Mouse (Mus musculus): ENCODE data around the gene Atxn1. TPM values are rescaled to one million over a fixed set of nuclear protein-coding genes. Genes with fewer than 3 reads are reported as not detected.
A peak's percentile ranks its signal among the peaks of the same experiment; 100 is the strongest.

Atxn1 gene
- polyA plus RNA-seq, 1 experiment from 2014 or later = 7.7 TPM

DNA sequence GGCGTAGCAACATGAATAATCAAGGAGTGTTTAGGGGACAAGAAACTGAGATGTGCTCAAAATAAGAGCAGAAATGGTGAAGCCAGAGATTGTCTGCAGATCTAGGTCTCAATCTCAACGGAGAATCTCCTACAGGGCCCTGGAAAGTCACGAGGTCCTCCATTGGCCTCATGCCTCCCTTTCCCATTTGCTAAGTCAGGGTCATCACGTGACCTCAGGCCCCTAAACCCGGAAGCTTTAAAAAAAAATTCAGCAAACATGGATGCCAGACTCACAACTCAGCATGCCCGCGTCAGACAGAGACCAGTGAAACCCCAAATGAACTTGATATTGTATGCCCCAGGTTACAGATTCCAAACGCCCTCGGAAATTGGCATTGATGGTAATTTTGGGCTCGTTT, 302.0 kb downstream of the Atxn1 start:
- peaks cover 16% of the 10 kb centered on the region; the same call in 1 of the 2 replicates for H3K4me1 ChIP-seq (replicated peaks)
- H3K27ac ChIP-seq (ENCODE audit: poor library complexity, severe bottlenecking) = no peak overlapping the region
- H3K4me2 ChIP-seq = no peak overlapping the region
- ATAC-seq (ENCODE audit: insufficient number of reproducible peaks, low FRiP score) = no peak
- no peaks in the 10 kb centered on the region for H3K27me3 ChIP-seq (replicated peaks)
- H3K9ac ChIP-seq = no peak overlapping the region
- 0 out of 2 replicates have a peak, but pooled peaks cover 3% of the 10 kb centered on the region for H3K9me3 ChIP-seq (replicated peaks)
- no peaks in the 10 kb centered on the region for H3K36me3 ChIP-seq
- no peak overlapping the region for H3K4me3 ChIP-seq
- 87% methylated on average over 10 of the region's 10 CpGs for WGBS

- H3K9me3 ChIP-seq (replicated peaks) = 0 out of 2 replicates have a peak, but pooled peaks cover 3% of the 10 kb centered on the region
- H3K4me2 ChIP-seq = no peak overlapping the region
- no peak overlapping the region for H3K4me3 ChIP-seq
- H3K27ac ChIP-seq (ENCODE audit: poor library complexity, severe bottlenecking) = no peak overlapping the region
- H3K4me1 ChIP-seq (replicated peaks) = peaks cover 16% of the 10 kb centered on the region; the same call in 1 of the 2 replicates
- WGBS = 73% methylated on average over 3 of the region's 3 CpGs
- H3K9ac ChIP-seq = no peak overlapping the region
- H3K27me3 ChIP-seq (replicated peaks) = no peaks in the 10 kb centered on the region
- no peaks in the 10 kb centered on the region for H3K36me3 ChIP-seq
- no peak for ATAC-seq (ENCODE audit: insufficient number of reproducible peaks, low FRiP score)
Observed at GRCm38 (mm10) chr13:45662216-45662615, 302.6 kb downstream of the Atxn1 start.

- Histone ChIP-seq H3K27me3 (replicated peaks) (no peaks in the 10 kb centered on the region), H3K9me3 (replicated peaks) (0 out of 2 replicates have a peak, but pooled peaks cover 3% of the 10 kb centered on the region), H3K4me2 (no peak overlapping the region), H3K27ac (ENCODE audit: poor library complexity, severe bottlenecking) (no peak overlapping the region), H3K9ac (no peak overlapping the region), H3K4me1 (replicated peaks) (peaks cover 16% of the 10 kb centered on the region; the same call in 1 of the 2 replicates), H3K4me3 (no peak overlapping the region), H3K36me3 (no peaks in the 10 kb centered on the region)
- 84% methylated on average over 12 of the region's 12 CpGs for WGBS
- ATAC-seq (ENCODE audit: insufficient number of reproducible peaks, low FRiP score) = no peak
Observed at GRCm38 (mm10) chr13:45661283-45662185, 303.3 kb downstream of the Atxn1 start.

GRCm38 (mm10) chr13:45659813-45660212, 305.0 kb downstream of the Atxn1 start:
- Histone ChIP-seq H3K4me2 (no peak overlapping the region), H3K36me3 (no peaks in the 10 kb centered on the region), H3K27ac (ENCODE audit: poor library complexity, severe bottlenecking) (no peak overlapping the region), H3K9ac (no peak overlapping the region), H3K27me3 (replicated peaks) (no peaks in the 10 kb centered on the region), H3K9me3 (replicated peaks) (0 out of 2 replicates have a peak, but pooled peaks cover 3% of the 10 kb centered on the region), H3K4me3 (no peak overlapping the region), H3K4me1 (replicated peaks) (peaks cover 16% of the 10 kb centered on the region; the same call in 1 of the 2 replicates)
- whole genome bisulfite sequencing = 69% methylated on average over 4 of the region's 4 CpGs
- no peak for ATAC-seq (ENCODE audit: insufficient number of reproducible peaks, low FRiP score)

DNA sequence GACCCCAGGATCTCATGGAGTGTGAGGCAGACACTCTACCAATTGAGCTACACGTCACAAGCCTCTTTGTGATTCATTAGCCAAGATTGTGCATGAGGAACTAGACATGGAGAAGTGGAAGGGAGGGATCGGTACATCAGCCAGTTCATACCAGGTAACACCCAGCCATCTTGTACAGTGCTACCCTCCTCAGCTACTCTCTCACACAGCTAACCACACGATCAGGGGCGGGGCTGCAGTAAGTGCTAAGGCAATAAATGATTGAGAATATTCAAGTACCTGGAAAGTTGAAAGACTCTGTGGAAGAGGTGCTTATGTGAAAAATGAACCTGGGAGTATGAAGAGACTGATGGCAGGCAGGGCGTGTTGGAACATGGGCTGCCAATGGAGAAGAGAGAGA, 306.5 kb downstream of the Atxn1 start:
- Histone ChIP-seq H3K4me3 (no peak overlapping the region), H3K9ac (no peak overlapping the region), H3K27me3 (replicated peaks) (no peaks in the 10 kb centered on the region), H3K27ac (ENCODE audit: poor library complexity, severe bottlenecking) (no peak overlapping the region), H3K4me2 (no peak overlapping the region), H3K4me1 (replicated peaks) (peaks cover 16% of the 10 kb centered on the region; the same call in 1 of the 2 replicates), H3K9me3 (replicated peaks) (0 out of 2 replicates have a peak, but pooled peaks cover 2% of the 10 kb centered on the region), H3K36me3 (peaks cover 2% of the 10 kb centered on the region; the same call in 1 of the 2 replicates)
- ATAC-seq (ENCODE audit: insufficient number of reproducible peaks, low FRiP score) = no peak
- WGBS = 92% methylated on average over 5 of the region's 5 CpGs

GRCm38 (mm10) chr13:45657176-45657575, 307.6 kb downstream of the Atxn1 start:
- no peak for ATAC-seq (ENCODE audit: insufficient number of reproducible peaks, low FRiP score)
- no peak overlapping the region for H3K27ac ChIP-seq (ENCODE audit: poor library complexity, severe bottlenecking)
- 86% methylated on average over 1 of the region's 1 CpGs for WGBS
- no peak overlapping the region for H3K4me2 ChIP-seq
- H3K9ac ChIP-seq = no peak overlapping the region
- H3K4me1 ChIP-seq (replicated peaks) = 0 out of 2 replicates have a peak, but pooled peaks cover 7% of the 10 kb centered on the region
- H3K9me3 ChIP-seq (replicated peaks) = 0 out of 2 replicates have a peak, but pooled peaks cover 7% of the 10 kb centered on the region
- H3K36me3 ChIP-seq = peaks cover 6% of the 10 kb centered on the region; the same call in 1 of the 2 replicates
- no peak overlapping the region for H3K4me3 ChIP-seq
- no peaks in the 10 kb centered on the region for H3K27me3 ChIP-seq (replicated peaks)

GRCm38 (mm10) chr13:45651652-45652241, 313.1 kb downstream of the Atxn1 start:
- Histone ChIP-seq H3K27me3 (replicated peaks) (no peaks in the 10 kb centered on the region), H3K4me2 (no peak overlapping the region), H3K36me3 (peaks cover 9% of the 10 kb centered on the region; the same call in 1 of the 2 replicates), H3K9ac (no peak overlapping the region), H3K9me3 (replicated peaks) (0 out of 2 replicates have a peak, but pooled peaks cover 7% of the 10 kb centered on the region), H3K4me1 (replicated peaks) (peaks cover 9% of the 10 kb centered on the region; the same call in 1 of the 2 replicates), H3K27ac (ENCODE audit: poor library complexity, severe bottlenecking) (no peak overlapping the region), H3K4me3 (no peak overlapping the region)
- ATAC-seq (ENCODE audit: insufficient number of reproducible peaks, low FRiP score) = no peak
- WGBS = 58% methylated on average over 10 of the region's 10 CpGs

DNA sequence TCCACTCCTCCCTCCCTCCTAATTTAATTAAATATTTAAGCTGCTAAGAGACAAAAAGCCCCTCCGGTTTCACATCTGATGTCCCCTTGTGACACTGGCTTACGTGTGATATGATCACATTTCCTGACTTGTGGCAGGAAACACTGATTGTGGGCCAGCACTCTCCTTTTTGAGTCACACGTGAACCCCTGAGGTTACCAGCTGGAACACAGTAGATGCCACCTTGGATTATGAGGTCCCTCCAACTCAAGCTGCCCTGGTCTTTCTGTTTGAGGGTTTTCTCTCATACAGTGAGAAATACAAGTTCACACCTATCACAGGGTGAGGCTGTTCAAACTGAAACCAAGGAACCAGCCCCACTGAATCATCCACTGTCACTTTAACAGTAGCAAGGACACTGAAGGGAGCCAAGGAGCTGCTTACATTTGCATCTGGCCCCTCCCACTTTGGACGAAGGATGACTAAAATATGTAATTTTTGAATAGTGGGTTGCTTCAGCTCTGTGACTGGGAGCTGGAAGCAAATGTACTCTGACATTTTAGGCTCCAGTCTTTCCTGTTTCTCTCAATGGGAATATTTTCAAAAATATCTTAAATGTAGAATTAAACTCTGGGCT, 315.5 kb downstream of the Atxn1 start:
- WGBS = 60% methylated on average over 4 of the region's 4 CpGs
- Histone ChIP-seq H3K4me2 (no peak overlapping the region), H3K4me1 (replicated peaks) (peaks cover 25% of the 10 kb centered on the region), H3K4me3 (no peak overlapping the region), H3K36me3 (peaks cover 9% of the 10 kb centered on the region; the same call in 1 of the 2 replicates), H3K27me3 (replicated peaks) (no peaks in the 10 kb centered on the region), H3K9ac (no peak overlapping the region), H3K27ac (ENCODE audit: poor library complexity, severe bottlenecking) (no peak overlapping the region), H3K9me3 (replicated peaks) (0 out of 2 replicates have a peak, but pooled peaks cover 7% of the 10 kb centered on the region)
- no peak for ATAC-seq (ENCODE audit: insufficient number of reproducible peaks, low FRiP score)

DNA sequence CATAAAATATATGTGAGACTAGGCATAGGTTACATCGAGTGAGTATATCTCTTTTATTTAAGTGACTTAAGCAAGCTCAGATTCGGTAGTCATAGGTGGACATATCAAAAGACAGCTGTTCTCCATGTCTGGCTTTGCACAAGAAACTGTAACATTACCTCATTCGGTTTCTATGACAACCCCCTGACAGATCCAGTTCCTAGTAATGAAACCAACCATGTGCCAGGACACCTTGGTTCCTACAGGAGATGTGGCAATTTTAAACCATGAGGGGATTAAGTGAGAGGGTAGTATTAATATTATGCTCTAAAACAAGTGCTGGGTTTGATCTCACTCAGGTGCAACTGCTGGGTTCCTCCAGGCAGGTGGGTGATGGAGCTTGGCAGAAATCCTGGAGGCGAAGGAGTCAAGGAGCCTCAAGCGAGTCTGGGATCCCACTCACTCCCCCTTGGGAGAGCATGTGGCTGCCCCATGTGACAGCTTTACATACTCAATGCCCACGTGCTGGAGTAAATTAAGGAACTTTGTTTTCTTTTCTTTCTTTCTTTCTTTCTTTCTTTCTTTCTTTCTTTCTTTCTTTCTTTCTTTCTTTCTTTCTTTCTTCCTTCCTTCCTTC, 320.9 kb downstream of the Atxn1 start:
- Histone ChIP-seq H3K9me3 (replicated peaks) (no peaks in the 10 kb centered on the region), H3K27me3 (replicated peaks) (no peaks in the 10 kb centered on the region), H3K4me1 (replicated peaks) (peaks cover 47% of the 10 kb centered on the region), H3K4me3 (no peak overlapping the region), H3K9ac (no peak overlapping the region), H3K36me3 (0 out of 2 replicates have a peak, but pooled peaks cover 3% of the 10 kb centered on the region), H3K4me2 (no peak overlapping the region), H3K27ac (ENCODE audit: poor library complexity, severe bottlenecking) (peak overlapping the region; percentile 84)
- ATAC-seq (ENCODE audit: insufficient number of reproducible peaks, low FRiP score) = no peak
- WGBS = 61% methylated on average over 6 of the region's 6 CpGs

DNA sequence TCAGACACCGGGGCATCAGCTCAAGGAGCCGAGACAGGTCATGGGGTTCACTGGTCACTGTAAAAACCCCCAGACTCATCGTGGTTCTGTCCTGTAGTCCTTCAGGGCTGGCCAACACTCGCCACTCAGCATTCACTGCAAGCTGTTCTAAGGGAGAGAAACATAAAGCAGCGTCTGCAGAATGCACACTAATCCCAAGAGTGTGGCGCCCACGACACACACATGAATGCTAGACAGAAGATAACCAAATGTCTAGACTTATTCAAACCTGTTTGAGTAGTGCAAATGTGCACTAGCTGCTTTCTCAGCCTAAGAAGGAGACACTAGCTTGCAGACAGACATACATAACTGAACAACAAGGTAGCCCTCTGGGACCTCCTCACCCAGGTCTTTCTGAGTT, 321.9 kb downstream of the Atxn1 start:
- Histone ChIP-seq H3K27ac (ENCODE audit: poor library complexity, severe bottlenecking) (peak overlapping the region; percentile 84), H3K4me2 (peak overlapping the region; percentile 51), H3K9me3 (replicated peaks) (no peaks in the 10 kb centered on the region), H3K36me3 (0 out of 2 replicates have a peak, but pooled peaks cover 3% of the 10 kb centered on the region), H3K27me3 (replicated peaks) (no peaks in the 10 kb centered on the region), H3K4me3 (no peak overlapping the region), H3K4me1 (replicated peaks) (peaks cover 47% of the 10 kb centered on the region), H3K9ac (peak overlapping the region; percentile 5; the same call in 1 of the 2 replicates)
- no peak for ATAC-seq (ENCODE audit: insufficient number of reproducible peaks, low FRiP score)
- WGBS = 27% methylated on average over 7 of the region's 7 CpGs

Data from heart, embryonic 12.5 days (tissue).